Mouse (Mus musculus): Measurements from ENCODE around the gene Gm13695.
"Not testable (repeated sequence)": the region's sequence is repeated elsewhere in the genome, so short reads cannot be mapped to it uniquely, and the experiment has no call there.

The Gm13695 gene

GRCm38 (mm10) chr2:83967013-83967412, at the start of gene Gm13695:
Gene Gm13695 (plus strand): TSS chr2:83967313.
- DNase-seq: not testable (repeated sequence)

- no peak for DNase-seq
Measured at GRCm38 (mm10) chr2:83929478-83930088, 37.5 kb upstream of the Gm13695 start.

- DNase-seq: peak; percentile 70
Measured at GRCm38 (mm10) chr2:83940931-83941361, 26.2 kb upstream of the Gm13695 start, which contains the start of gene Zswim2. Gene Zswim2 (minus strand): TSS chr2:83941228.

DNA sequence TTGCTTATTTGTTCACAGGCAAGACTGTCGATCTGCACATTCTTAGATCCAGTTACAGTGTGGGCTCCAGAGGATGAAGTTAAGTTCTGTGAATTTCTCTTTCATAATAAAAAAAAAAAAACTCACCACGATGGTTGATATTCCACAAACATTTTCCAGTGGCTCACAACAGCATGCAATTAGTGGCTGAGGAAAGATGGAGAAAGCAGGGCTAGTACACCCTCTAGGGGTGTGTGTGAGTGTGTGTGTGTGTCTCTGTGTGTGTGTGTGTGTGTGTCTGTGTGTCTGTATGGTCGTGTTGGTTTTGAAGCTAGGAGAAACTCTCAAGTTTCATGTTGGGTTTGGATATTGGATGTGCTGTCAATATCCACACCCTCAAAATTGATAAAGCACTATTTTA, 25.7 kb upstream of the Gm13695 start:
- no peak for DNase-seq

DNA sequence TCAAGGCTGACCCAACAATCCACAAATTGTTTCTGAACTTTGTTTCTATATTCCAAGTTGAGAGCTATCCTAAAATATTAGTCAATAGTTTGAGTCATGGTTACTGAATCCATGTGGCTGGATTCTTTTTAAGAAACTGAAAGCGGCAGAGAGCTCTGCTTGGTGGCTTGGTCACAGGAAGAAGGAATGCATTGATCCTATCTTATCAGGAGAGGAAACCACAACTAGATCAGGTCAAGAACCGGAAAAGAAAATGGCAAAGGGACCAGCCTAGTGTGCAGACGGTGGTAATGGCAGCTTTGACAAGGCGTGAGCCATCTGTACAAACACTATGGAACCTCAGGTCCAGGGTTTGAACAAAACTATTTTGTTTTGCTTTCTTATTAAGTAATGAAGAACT, 25.3 kb upstream of the Gm13695 start:
- DNase-seq: no peak

- DNase-seq: not testable (repeated sequence)
Measured at GRCm38 (mm10) chr2:83955393-83955792, 11.7 kb upstream of the Gm13695 start, which contains the start of gene Gm13698. Gene Gm13698 (plus strand): TSS chr2:83955693.

DNA sequence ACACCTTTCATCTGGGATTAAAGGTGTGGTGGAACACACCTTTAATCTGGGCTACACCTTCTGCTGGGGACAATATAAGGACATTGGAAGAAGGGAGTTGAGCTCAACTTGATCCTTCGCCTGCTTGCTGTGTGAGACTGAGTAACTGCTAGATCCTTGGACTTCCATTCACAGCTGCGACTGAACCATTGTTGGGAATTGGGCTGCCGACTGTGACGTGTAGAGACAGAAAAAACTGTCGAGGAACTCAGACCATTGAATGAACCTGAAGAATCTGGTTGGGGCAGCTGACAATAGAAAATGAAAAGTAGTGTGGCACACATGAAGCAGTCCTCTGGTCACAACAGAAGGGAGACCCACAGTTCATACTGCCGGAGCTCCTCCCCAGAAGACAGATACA, 5.9 kb upstream of the Gm13695 start, which contains the start of gene Gm13693:
TSS of gene Gm13693 (plus strand) at position 301 of the 400 bp plus-strand sequence.
- not testable (repeated sequence) for DNase-seq

GRCm38 (mm10) chr2:83972823-83973222, 5.7 kb downstream of the Gm13695 start, which contains the start of gene Gm13696:
Gene Gm13696 (plus strand): TSS chr2:83973123.
- not testable (repeated sequence) for DNase-seq

DNA sequence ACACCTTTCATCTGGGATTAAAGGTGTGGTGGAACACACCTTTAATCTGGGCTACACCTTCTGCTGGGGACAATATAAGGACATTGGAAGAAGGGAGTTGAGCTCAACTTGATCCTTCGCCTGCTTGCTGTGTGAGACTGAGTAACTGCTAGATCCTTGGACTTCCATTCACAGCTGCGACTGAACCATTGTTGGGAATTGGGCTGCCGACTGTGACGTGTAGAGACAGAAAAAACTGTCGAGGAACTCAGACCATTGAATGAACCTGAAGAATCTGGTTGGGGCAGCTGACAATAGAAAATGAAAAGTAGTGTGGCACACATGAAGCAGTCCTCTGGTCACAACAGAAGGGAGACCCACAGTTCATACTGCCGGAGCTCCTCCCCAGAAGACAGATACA, 11.5 kb downstream of the Gm13695 start, which contains the start of gene Gm13694:
TSS of gene Gm13694 (plus strand) at position 301 of the 400 bp plus-strand sequence.
- DNase-seq: not testable (repeated sequence)

- DNase-seq: not testable (repeated sequence)
Measured at GRCm38 (mm10) chr2:83984443-83984842, 17.3 kb downstream of the Gm13695 start, which contains the start of gene Gm13697. Gene Gm13697 (plus strand): TSS chr2:83984743.

DNA sequence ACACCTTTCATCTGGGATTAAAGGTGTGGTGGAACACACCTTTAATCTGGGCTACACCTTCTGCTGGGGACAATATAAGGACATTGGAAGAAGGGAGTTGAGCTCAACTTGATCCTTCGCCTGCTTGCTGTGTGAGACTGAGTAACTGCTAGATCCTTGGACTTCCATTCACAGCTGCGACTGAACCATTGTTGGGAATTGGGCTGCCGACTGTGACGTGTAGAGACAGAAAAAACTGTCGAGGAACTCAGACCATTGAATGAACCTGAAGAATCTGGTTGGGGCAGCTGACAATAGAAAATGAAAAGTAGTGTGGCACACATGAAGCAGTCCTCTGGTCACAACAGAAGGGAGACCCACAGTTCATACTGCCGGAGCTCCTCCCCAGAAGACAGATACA, 23.1 kb downstream of the Gm13695 start, which contains the start of gene Gm13691:
TSS of gene Gm13691 (plus strand) at position 301 of the 400 bp plus-strand sequence.
- DNase-seq: not testable (repeated sequence)

DNA sequence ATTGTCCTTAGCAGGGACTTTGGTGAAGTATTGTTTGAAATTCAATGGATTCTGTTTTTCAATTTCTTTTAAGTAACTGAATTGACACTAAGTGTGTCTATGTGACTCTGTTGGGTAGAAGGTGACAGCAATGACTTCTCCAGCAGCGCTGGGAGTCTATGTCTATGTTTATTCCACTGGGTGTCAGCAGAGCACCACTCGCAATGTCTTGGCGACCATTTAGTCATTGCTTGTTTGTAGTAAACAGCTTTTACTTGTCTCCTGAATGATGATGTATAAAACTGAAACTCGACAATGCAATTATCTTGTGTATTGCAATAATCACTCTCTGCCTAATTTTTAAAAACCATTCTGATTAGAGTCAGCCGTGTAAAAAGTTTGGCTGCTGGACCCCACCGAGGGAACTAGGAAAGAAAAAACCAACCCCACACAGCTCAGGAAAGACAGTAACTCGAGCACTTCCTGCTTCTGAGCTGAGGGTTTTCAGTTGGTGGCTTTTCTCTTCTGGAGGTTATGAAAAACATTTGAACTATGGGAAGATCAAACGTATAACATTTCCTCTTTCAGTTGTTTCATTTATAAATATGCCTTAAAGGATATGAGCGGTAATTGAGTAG, 26.6 kb downstream of the Gm13695 start:
- DNase-seq: peak; percentile 38

GRCm38 (mm10) chr2:83994526-83994925, 27.4 kb downstream of the Gm13695 start:
- not testable (repeated sequence) for DNase-seq

DNA sequence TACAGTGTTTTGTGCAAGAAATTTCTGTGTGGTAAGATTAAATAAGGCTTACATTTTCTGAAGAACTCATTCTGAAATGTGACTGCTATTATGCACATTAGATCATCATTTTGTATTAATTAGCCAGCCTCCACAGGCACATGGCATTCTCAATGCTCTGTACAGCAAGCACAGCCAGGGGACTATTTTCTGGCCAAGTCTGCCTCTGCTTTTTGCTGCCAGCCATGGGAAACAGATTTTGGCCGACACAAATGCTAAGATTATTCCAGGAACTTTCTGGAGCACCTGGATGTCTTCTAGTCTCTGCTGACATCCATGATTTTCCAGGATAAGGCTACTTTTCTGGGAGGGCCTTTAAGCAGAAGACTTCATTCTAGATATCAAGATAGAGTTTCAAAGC, 41.8 kb downstream of the Gm13695 start:
- no peak for DNase-seq

- peak; percentile 7 for DNase-seq
Measured at GRCm38 (mm10) chr2:84009818-84010217, 42.7 kb downstream of the Gm13695 start.

- no peak for DNase-seq
Measured at GRCm38 (mm10) chr2:84014572-84014971, 47.5 kb downstream of the Gm13695 start.

GRCm38 (mm10) chr2:84016291-84016690, 49.2 kb downstream of the Gm13695 start:
- not testable (repeated sequence) for DNase-seq

DNA sequence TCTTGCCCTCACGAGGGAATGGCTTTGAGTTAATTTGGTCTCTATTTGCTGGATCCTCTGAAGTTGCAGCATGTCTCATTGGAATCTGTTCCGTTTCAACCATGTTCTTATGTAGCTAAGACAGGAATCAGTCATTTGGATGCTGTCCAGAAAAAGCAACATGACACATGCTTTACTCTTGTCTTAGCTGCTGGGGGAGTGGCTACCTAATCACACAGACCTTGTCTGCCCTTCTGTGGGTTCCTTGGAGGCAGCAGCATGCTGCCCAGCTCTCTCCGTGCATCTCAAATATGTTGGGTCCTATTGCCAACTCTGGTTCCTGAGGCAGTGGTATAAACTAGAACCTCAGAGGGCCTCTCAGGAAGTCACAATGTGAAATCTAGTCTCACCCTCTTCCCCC, 51.2 kb downstream of the Gm13695 start:
- DNase-seq: peak; percentile 17
